Mouse (Mus musculus) left cerebral cortex, adult 9 months (tissue): ENCODE data around the gene Tmem151b.

Experiments used
- DNase-seq, 2 experiments: peaks; one replicate each; pipeline ENCODE4 v3.0.0; 2022; ENCODE audit warnings: low spot score in 2 of 2

The Tmem151b gene

GRCm38 (mm10) chr17:45549617-45550181, at the start of gene Tmem151b:
Gene Tmem151b, minus strand, starts transcription at chr17:45549677.
- no peak for DNase-seq

- no peak for DNase-seq
Measured at GRCm38 (mm10) chr17:45598891-45599290, 49.4 kb upstream of the Tmem151b start.

- no peak for DNase-seq
Measured at GRCm38 (mm10) chr17:45598376-45598775, 48.9 kb upstream of the Tmem151b start.

GRCm38 (mm10) chr17:45597787-45598186, 48.3 kb upstream of the Tmem151b start:
- no peak for DNase-seq

GRCm38 (mm10) chr17:45596631-45597396, 47.3 kb upstream of the Tmem151b start:
- peak in 1 of 2 experiments; percentile 66 for DNase-seq

- DNase-seq: no peak
Measured at GRCm38 (mm10) chr17:45595736-45596390, 46.4 kb upstream of the Tmem151b start.

GRCm38 (mm10) chr17:45594881-45595735, 45.6 kb upstream of the Tmem151b start:
- no peak for DNase-seq

GRCm38 (mm10) chr17:45594195-45594594, 44.7 kb upstream of the Tmem151b start:
- DNase-seq: no peak

GRCm38 (mm10) chr17:45593479-45593878, 44.0 kb upstream of the Tmem151b start:
- no peak for DNase-seq

GRCm38 (mm10) chr17:45592606-45593431, 43.3 kb upstream of the Tmem151b start:
- no peak for DNase-seq

GRCm38 (mm10) chr17:45591701-45592605, 42.5 kb upstream of the Tmem151b start:
- DNase-seq: no peak

GRCm38 (mm10) chr17:45590410-45590809, 40.9 kb upstream of the Tmem151b start:
- DNase-seq: no peak

- no peak for DNase-seq
Measured at GRCm38 (mm10) chr17:45589844-45590243, 40.4 kb upstream of the Tmem151b start.

GRCm38 (mm10) chr17:45589236-45589635, 39.8 kb upstream of the Tmem151b start:
- DNase-seq: no peak

- no peak for DNase-seq
Measured at GRCm38 (mm10) chr17:45588370-45588769, 38.9 kb upstream of the Tmem151b start.

GRCm38 (mm10) chr17:45586449-45586837, 37.0 kb upstream of the Tmem151b start:
- no peak for DNase-seq

GRCm38 (mm10) chr17:45585725-45586448, 36.4 kb upstream of the Tmem151b start:
- DNase-seq: no peak

- peak in 1 of 2 experiments; percentile 78 for DNase-seq
Measured at GRCm38 (mm10) chr17:45584939-45585678, 35.6 kb upstream of the Tmem151b start.
